Mouse (Mus musculus): Measurements from ENCODE around the gene Camk1d. TPM values are rescaled to one million over a fixed set of nuclear protein-coding genes. Genes with fewer than 3 reads are reported as not detected.
A peak's percentile ranks its signal among the peaks of the same experiment; 100 is the strongest.

Camk1d gene
- polyA plus RNA-seq, 1 experiment, result 9.0 TPM

GRCm38 (mm10) chr2:5451654-5452053 lies 262.7 kb downstream of the Camk1d start:
- DNase-seq (ENCODE audit: low read depth, low spot score), result no peak
- 85% methylated on average over 2 of the region's 2 CpGs for WGBS

- 91% methylated on average over 5 of the region's 5 CpGs for WGBS
- no peak for DNase-seq (ENCODE audit: low read depth, low spot score)
Measured at GRCm38 (mm10) chr2:5445357-5445756, 269.0 kb downstream of the Camk1d start.

GRCm38 (mm10) chr2:5437690-5438089 lies 276.6 kb downstream of the Camk1d start:
- 37% methylated on average over 2 of the region's 2 CpGs for WGBS
- no peak for DNase-seq (ENCODE audit: low read depth, low spot score)

GRCm38 (mm10) chr2:5435587-5436253 lies 278.6 kb downstream of the Camk1d start:
- 84% methylated on average over 16 of the region's 16 CpGs for WGBS
- DNase-seq (ENCODE audit: low read depth, low spot score), result no peak

- 63% methylated on average over 2 of the region's 2 CpGs for WGBS
Measured at GRCm38 (mm10) chr2:5431309-5431708, 283.0 kb downstream of the Camk1d start.

GRCm38 (mm10) chr2:5429921-5430320 lies 284.4 kb downstream of the Camk1d start:
- no peak for DNase-seq (ENCODE audit: low read depth, low spot score)
- WGBS, result 88% methylated on average over 8 of the region's 8 CpGs

More at GRCm38 (mm10) chr2:5431309-5431708, 283.0 kb downstream of the Camk1d start:
- no peak for DNase-seq (ENCODE audit: low read depth, low spot score)

- no peak for DNase-seq (ENCODE audit: low read depth, low spot score)
- 52% methylated on average over 2 of the region's 2 CpGs for WGBS
Measured at GRCm38 (mm10) chr2:5426110-5426509, 288.2 kb downstream of the Camk1d start.

- peak; percentile 11 for DNase-seq (ENCODE audit: low read depth, low spot score)
- 36% methylated on average over 3 of the region's 3 CpGs for WGBS
Measured at GRCm38 (mm10) chr2:5425612-5426011, 288.7 kb downstream of the Camk1d start.

GRCm38 (mm10) chr2:5420621-5421196 lies 293.6 kb downstream of the Camk1d start:
- no peak for DNase-seq (ENCODE audit: low read depth, low spot score)
- 86% methylated on average over 5 of the region's 5 CpGs for WGBS

GRCm38 (mm10) chr2:5418802-5419201 lies 295.5 kb downstream of the Camk1d start:
- no peak for DNase-seq (ENCODE audit: low read depth, low spot score)
- 89% methylated on average over 4 of the region's 4 CpGs for WGBS

GRCm38 (mm10) chr2:5417158-5418032 lies 296.9 kb downstream of the Camk1d start:
- DNase-seq (ENCODE audit: low read depth, low spot score), result no peak
- 65% methylated on average over 6 of the region's 6 CpGs for WGBS

- 74% methylated on average over 2 of the region's 2 CpGs for WGBS
- DNase-seq (ENCODE audit: low read depth, low spot score), result no peak
Measured at GRCm38 (mm10) chr2:5411774-5412173, 302.5 kb downstream of the Camk1d start.

GRCm38 (mm10) chr2:5403850-5404249 lies 310.5 kb downstream of the Camk1d start:
- DNase-seq (ENCODE audit: low read depth, low spot score), result peak; percentile 18
- 65% methylated on average over 3 of the region's 3 CpGs for WGBS

- WGBS, result 84% methylated on average over 12 of the region's 12 CpGs
- DNase-seq (ENCODE audit: low read depth, low spot score), result no peak
Measured at GRCm38 (mm10) chr2:5402036-5402435, 312.3 kb downstream of the Camk1d start.

- DNase-seq (ENCODE audit: low read depth, low spot score), result no peak
- 93% methylated on average over 9 of the region's 9 CpGs for WGBS
Measured at GRCm38 (mm10) chr2:5398505-5398904, 315.8 kb downstream of the Camk1d start.

- 84% methylated on average over 6 of the region's 6 CpGs for WGBS
Measured at GRCm38 (mm10) chr2:5398043-5398442, 316.3 kb downstream of the Camk1d start.

GRCm38 (mm10) chr2:5397468-5397867 lies 316.8 kb downstream of the Camk1d start:
- no peak for DNase-seq (ENCODE audit: low read depth, low spot score)
- 61% methylated on average over 3 of the region's 3 CpGs for WGBS

More at GRCm38 (mm10) chr2:5398043-5398442, 316.3 kb downstream of the Camk1d start:
- DNase-seq (ENCODE audit: low read depth, low spot score), result no peak

- no peak for DNase-seq (ENCODE audit: low read depth, low spot score)
- 90% methylated on average over 1 of the region's 1 CpGs for WGBS
Measured at GRCm38 (mm10) chr2:5396415-5396814, 317.9 kb downstream of the Camk1d start.

GRCm38 (mm10) chr2:5395873-5396272 lies 318.4 kb downstream of the Camk1d start:
- no peak for DNase-seq (ENCODE audit: low read depth, low spot score)
- 68% methylated on average over 2 of the region's 2 CpGs for WGBS

GRCm38 (mm10) chr2:5392921-5393320 lies 321.4 kb downstream of the Camk1d start:
- DNase-seq (ENCODE audit: low read depth, low spot score), result no peak
